Mouse (Mus musculus) heart, adult 11 months (tissue): ENCODE results near the gene Wfdc18.

Experiments used
- DNase-seq: peaks from one replicate; pipeline ENCODE4 v3.0.0; 2022

Wfdc18 gene

DNA sequence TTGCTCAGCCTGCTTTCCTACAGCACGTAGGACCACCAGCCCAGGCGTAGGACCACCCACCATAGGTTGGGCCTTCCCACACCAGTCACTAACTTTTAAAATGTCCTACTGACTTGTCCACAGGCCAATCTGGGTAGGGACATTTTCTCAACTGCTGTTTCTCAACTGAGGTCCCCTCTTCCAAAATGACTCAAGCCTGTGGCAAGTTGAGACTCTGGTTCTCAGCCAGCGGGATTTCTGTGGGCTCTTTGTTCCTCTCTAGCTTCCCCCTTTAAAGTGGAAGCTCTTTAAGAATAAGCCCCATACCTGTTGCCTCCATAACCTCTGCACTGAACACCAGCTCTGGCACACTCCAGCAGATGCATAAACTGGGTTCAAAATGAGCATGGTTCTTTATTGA is 34.7 kb downstream of the Wfdc18 start:
- DNase-seq = peak; percentile 57

DNA sequence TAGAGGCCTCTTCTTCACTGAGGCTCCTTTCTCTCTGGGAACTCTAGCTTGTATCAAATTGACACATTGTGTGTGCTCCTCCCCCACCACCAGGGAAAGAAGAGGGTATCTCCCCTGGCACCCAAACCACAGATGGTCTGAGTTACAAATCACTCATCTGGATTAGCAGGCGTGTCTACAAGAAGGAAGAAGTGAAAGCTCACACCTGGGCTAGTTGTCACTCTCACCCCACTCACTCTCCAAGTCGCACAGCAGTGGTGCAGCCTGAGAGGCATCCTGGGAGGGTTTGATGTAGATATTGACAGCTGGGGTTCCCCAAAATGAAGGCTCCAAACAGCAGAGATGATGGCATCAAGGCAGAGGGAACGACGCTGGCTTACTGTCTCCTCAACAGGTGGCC is 37.3 kb downstream of the Wfdc18 start:
- DNase-seq = peak; percentile 92

DNA sequence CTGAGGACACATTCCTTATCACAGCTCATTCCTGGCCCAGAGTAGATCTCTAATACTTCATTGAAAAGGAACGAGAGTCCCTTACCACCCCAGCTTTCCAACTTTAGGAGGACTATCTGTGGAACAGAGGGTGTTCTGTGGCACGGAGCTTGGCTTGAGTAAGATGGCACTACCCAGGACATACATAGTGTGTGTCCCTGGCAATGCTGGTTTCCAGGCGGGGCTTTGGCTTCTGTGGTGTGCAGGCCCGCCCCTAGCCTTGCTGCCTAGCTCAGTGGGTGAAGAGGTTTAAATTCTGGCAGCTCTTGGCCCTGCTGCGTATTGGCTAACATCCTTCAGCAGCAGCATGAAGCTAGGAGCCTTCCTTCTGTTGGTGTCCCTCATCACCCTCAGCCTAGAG is 37.9 kb downstream of the Wfdc18 start, which contains the start of gene Wfdc21:
Gene Wfdc21 (plus strand): TSS at position 260 of the 400 bp plus-strand sequence.
- peak; percentile 71 for DNase-seq

DNA sequence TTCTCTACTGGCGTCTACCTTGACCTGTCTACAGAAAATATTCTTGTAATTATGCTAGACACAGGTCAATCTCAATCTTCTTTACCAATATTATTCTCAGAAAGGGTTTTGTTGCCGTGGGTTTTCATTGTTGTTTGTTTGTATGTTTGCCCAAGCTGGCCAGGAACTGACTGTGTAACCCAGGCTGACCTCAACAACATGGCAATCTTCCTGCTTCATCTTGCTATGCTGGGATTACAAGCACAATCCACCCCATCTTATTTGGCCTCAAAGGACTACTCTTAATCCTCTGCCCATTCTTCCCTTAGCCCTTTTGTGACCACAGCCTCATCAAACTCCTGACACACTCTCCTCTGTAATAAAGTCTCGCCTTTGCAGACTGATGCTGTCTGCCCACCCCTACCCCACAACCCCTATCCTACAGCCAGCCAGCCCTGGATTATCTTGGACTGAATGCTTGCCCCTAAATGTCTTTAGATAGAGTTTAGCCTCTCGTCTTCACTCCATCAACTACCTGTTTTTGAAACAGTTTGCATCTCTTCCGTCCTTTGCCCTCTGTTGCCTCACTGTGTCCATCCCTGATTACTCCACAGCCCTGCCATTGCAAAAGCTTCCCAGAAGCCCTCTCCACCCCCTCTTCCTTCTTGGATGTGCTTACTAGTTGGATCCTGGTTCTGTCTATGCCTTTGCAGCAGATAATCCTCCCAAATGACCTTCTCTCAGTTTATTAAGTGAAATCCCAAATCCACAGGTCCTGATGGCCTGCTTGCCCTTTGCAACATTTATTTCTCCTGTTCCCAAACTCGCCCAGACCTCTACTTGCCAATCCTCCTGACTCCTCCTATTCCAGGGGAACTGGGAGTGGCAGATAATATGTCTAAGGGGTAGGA is 38.8 kb downstream of the Wfdc18 start:
- DNase-seq = peak; percentile 78

DNA sequence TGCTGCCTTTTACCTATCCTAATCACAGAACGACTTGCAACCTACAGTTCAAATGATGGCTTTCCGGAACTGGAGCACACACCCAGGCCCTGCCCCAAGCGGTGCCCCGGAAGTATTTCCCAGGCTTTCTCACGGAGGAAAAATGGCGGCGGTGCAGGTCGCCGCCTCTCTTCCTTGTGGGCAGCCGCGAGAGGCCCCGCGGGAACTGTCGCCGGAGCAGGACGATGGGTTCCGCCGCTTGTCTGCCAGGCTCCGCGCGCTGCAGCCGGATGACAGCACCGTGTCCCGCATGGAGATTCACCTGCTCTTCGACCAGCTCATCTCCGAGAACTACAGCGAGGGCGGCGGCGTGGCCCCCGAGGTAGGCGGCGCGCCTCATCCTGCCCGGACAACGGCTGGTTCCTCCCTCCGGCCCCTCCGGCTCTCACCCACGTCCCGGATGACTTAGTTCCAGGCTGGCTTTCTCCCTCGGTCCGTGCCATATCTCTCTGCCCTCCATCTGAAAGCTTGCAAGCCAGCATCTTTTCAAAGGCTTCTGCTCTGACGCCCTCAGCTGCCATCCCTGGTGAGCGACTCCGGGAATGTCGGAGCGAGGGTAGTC is 44.9 kb downstream of the Wfdc18 start, which contains the start of gene Heatr6:
Gene Heatr6 (plus strand): TSS at position 116 of the 601 bp plus-strand sequence.
- peak; percentile 99 for DNase-seq

DNA sequence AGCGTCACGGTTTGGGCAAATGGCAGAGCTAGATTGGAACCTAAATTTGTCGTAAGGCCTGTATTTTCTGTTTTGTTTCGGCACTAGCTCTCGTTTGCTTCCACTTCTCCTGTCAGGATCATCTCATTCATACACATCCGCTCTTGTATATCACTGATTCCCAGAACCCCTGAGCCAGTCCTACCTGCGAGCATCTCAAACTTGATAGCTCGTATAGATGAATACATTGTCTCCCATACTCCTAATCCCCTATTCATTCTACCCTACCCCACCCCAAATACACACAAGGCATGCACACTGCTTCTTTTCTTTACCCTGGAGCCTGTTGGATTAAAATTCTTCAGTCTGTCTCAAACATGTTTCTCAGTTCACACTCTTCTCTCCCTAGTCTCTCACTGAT is 45.4 kb downstream of the Wfdc18 start:
- peak; percentile 66 for DNase-seq
